Mouse (Mus musculus) ovary, adult 18-20 months (tissue): Measurements from ENCODE around the gene Scaf1.
A peak's percentile ranks its signal among the peaks of the same experiment; 100 is the strongest.

Experiments
- DNase-seq: peaks from one replicate; pipeline ENCODE4 v3.0.0; 2022; ENCODE audit warnings: low spot score, mixed read lengths

The Scaf1 gene

GRCm38 (mm10) chr7:45015957-45016612, at the start of gene Scaf1:
Scaf1 (minus strand) TSS chr7:45016363.
- DNase-seq: peak; percentile 100

GRCm38 (mm10) chr7:45062239-45062835, 46.2 kb upstream of the Scaf1 start, which contains the start of the genes Nosip and Prrg2:
Nosip (plus strand) TSS chr7:45062429.
Prrg2 (minus strand) TSS chr7:45062677.
- peak; percentile 92 for DNase-seq

GRCm38 (mm10) chr7:45061532-45062075, 45.4 kb upstream of the Scaf1 start:
- DNase-seq: no peak

- DNase-seq: no peak
Measured at GRCm38 (mm10) chr7:45060632-45061122, 44.5 kb upstream of the Scaf1 start.

GRCm38 (mm10) chr7:45058607-45059571, 42.7 kb upstream of the Scaf1 start:
- no peak for DNase-seq

GRCm38 (mm10) chr7:45056972-45057348, 40.8 kb upstream of the Scaf1 start:
- DNase-seq: peak; percentile 66

- DNase-seq: no peak
Measured at GRCm38 (mm10) chr7:45056329-45056971, 40.3 kb upstream of the Scaf1 start.

- peak; percentile 98 for DNase-seq
Measured at GRCm38 (mm10) chr7:45053931-45054510, 37.9 kb upstream of the Scaf1 start.

- DNase-seq: peak; percentile 82
Measured at GRCm38 (mm10) chr7:45053117-45053930, 37.2 kb upstream of the Scaf1 start.

- DNase-seq: no peak
Measured at GRCm38 (mm10) chr7:45052862-45053116, 36.6 kb upstream of the Scaf1 start, which contains the start of gene Prr12. Prr12 (minus strand) TSS chr7:45052881.

- DNase-seq: no peak
Measured at GRCm38 (mm10) chr7:45052181-45052861, 36.2 kb upstream of the Scaf1 start.

- no peak for DNase-seq
Measured at GRCm38 (mm10) chr7:45051601-45051974, 35.4 kb upstream of the Scaf1 start.

GRCm38 (mm10) chr7:45050945-45051600, 34.9 kb upstream of the Scaf1 start:
- peak; percentile 68 for DNase-seq

- DNase-seq: no peak
Measured at GRCm38 (mm10) chr7:45048923-45049657, 32.9 kb upstream of the Scaf1 start.

- no peak for DNase-seq
Measured at GRCm38 (mm10) chr7:45048001-45048890, 32.1 kb upstream of the Scaf1 start.

GRCm38 (mm10) chr7:45047491-45047890, 31.3 kb upstream of the Scaf1 start:
- DNase-seq: no peak

GRCm38 (mm10) chr7:45046853-45047350, 30.7 kb upstream of the Scaf1 start:
- no peak for DNase-seq
